Mouse (Mus musculus) lung, embryonic 14.5 days (tissue): Measurements from ENCODE around the gene Gm10282. TPM values are rescaled to one million over a fixed set of nuclear protein-coding genes. Genes with fewer than 3 reads are reported as not detected.

Experiments used
- ATAC-seq: fragments of 200-750 bp; cut with Nextera tagmentation; 2 replicates; pipeline ENCODE4 v1.8.0; 2017; ENCODE audit warnings: mild to moderate bottlenecking, moderate TSS enrichment, moderate library complexity; ENCODE audit not compliant: insufficient read depth
- DNase-seq: peaks from one replicate; pipeline ENCODE4 v3.0.0-alpha.2; 2015
- H3K27ac ChIP-seq: fragments of 300-500 bp; sonication (generic); 2 replicates; pipeline ENCODE4 v1.5.1; 2014; ENCODE audit warnings: low read depth, mild to moderate bottlenecking, moderate library complexity
- H3K27me3 ChIP-seq: fragments of 300-500 bp; sonication (generic); 2 replicates; pipeline ENCODE4 v1.6.1; 2014; ENCODE audit warnings: low read length, control low read depth; ENCODE audit not compliant: insufficient read depth
- H3K36me3 ChIP-seq: fragments of 300-500 bp; sonication (generic); 2 replicates; pipeline ENCODE4 v1.6.1; 2014; ENCODE audit warnings: control low read depth; ENCODE audit not compliant: insufficient read depth
- H3K4me1 ChIP-seq: fragments of 300-500 bp; sonication (generic); 2 replicates; pipeline ENCODE4 v1.6.1; 2014; ENCODE audit warnings: antibody characterized with exemption, control low read depth; ENCODE audit not compliant: insufficient read depth
- H3K4me2 ChIP-seq: fragments of 300-500 bp; sonication (generic); 2 replicates; pipeline ENCODE4 v1.6.1; 2014; ENCODE audit warnings: mild to moderate bottlenecking
- H3K4me3 ChIP-seq: fragments of 300-500 bp; sonication (generic); 2 replicates; pipeline ENCODE4 v1.5.1; 2014; ENCODE audit warnings: low read depth, low read length
- H3K9ac ChIP-seq: fragments of 300-500 bp; sonication (generic); 2 replicates; pipeline ENCODE4 v1.6.1; 2014
- H3K9me3 ChIP-seq: fragments of 300-500 bp; sonication (generic); 2 replicates; pipeline ENCODE4 v1.6.1; 2016; ENCODE audit warnings: low read depth, low read length, control low read depth
- CTCF ChIP-seq: IDR thresholded peaks from 2 replicates; pipeline ENCODE4 v1.5.1; 2016; ENCODE audit warnings: antibody characterized with exemption, low read depth
- WGBS: fragments of 180-500 bp; shearing (Covaris S2); extraction: QIAGEN DNeasy Blood & Tissue Kit; methylation state at CpG from one replicate; pipeline ENCODE4 v1.1.7; 2014; 5-methylcytosine and 5-hydroxymethylcytosine counted together
- polyA plus RNA-seq: library from polyadenylated mRNA; unstranded; fragments of >200 nt; fragmentation: Nextera tagmentation; extraction: Ambion mirVana; gene quantifications from 2 replicates; pipeline ENCODE4 v1.2.1, GENCODE M21; 2014

Gene Gm10282
- polyA plus RNA-seq, 1 experiment from 2014 or later, result 38.2 TPM

GRCm38 (mm10) chr8:72295679-72296078, 9.4 kb downstream of the Gm10282 start:
- Histone ChIP-seq H3K4me2 (peak overlapping the region; percentile 18; the same call in 1 of the 2 replicates), H3K9me3 (no peaks in the 10 kb centered on the region), H3K27me3 (no peaks in the 10 kb centered on the region), H3K4me1 (no peaks in the 10 kb centered on the region), H3K36me3 (no peaks in the 10 kb centered on the region), H3K9ac (no peak overlapping the region), H3K27ac (peak overlapping the region; percentile 84), H3K4me3 (no peak overlapping the region)
- TF ChIP-seq CTCF, result no peak
- 29% methylated on average over 8 of the region's 8 CpGs for WGBS
- ATAC-seq, result peak; percentile 94
- DNase-seq, result peak; percentile 79

- DNase-seq (peak; percentile 17), ATAC-seq (no peak)
- H3K36me3 ChIP-seq, result no peaks in the 10 kb centered on the region
- no peak overlapping the region for H3K4me3 ChIP-seq
- H3K9ac ChIP-seq, result no peak overlapping the region
- H3K9me3 ChIP-seq, result no peaks in the 10 kb centered on the region
- 64% methylated on average over 3 of the region's 3 CpGs for WGBS
- peak overlapping the region; percentile 79 for H3K27ac ChIP-seq
- no peaks in the 10 kb centered on the region for H3K27me3 ChIP-seq
- H3K4me2 ChIP-seq, result no peak overlapping the region
- no peak for TF ChIP-seq CTCF
- no peaks in the 10 kb centered on the region for H3K4me1 ChIP-seq
Measured at GRCm38 (mm10) chr8:72295125-72295524, 9.9 kb downstream of the Gm10282 start.

DNA sequence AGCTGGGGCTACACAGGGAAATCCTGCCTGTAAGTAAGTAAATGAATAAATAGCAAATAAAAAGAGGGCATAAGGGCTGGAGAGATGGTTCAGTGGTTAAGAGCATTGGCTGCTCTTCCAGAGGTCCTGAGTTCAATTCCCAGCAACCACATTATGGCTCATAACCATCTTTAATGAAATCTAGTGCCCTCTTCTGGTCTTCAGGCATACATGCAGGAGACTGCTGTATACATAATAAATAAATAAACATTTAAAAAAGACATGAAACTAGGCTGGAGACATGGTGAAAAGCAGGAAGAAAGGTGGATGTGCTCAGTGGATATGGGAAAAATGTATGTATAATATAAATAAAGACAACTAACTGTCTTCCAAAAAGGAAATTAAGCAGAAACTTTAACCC, 11.8 kb downstream of the Gm10282 start:
- Histone ChIP-seq H3K4me3 (no peak overlapping the region), H3K9me3 (no peaks in the 10 kb centered on the region), H3K4me1 (no peaks in the 10 kb centered on the region), H3K36me3 (no peaks in the 10 kb centered on the region), H3K9ac (no peak overlapping the region), H3K27ac (no peak overlapping the region), H3K27me3 (no peaks in the 10 kb centered on the region), H3K4me2 (no peak overlapping the region)
- DNase-seq (no peak), ATAC-seq (no peak)
- peak; percentile 15; the same call in 1 of the 2 replicates for TF ChIP-seq CTCF

DNA sequence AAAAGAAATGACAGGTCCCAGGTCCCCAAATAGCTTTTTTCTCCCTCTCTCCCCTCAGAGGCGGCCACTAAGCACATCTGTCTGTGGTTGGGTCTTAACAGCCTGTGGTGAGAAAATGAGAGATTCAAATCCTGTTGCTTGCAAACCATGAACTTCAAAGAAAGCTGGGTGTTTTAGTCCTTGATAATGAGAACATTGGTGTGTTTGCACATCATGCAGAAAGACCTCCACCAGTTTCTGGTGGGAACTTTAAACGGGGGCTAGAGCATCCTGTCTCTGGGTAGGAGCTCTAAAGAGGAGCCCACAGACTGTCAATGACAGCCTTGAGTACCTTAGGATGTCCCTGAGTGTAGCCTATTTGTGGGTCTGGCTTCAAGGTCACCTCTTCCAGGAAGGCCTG, 14.0 kb downstream of the Gm10282 start:
- H3K4me1 ChIP-seq, result no peaks in the 10 kb centered on the region
- no peaks in the 10 kb centered on the region for H3K9me3 ChIP-seq
- ATAC-seq, result no peak
- no peak overlapping the region for H3K27ac ChIP-seq
- 72% methylated on average over 2 of the region's 2 CpGs for WGBS
- DNase-seq, result no peak
- TF ChIP-seq CTCF, result no peak
- no peaks in the 10 kb centered on the region for H3K36me3 ChIP-seq
- no peak overlapping the region for H3K9ac ChIP-seq
- no peak overlapping the region for H3K4me2 ChIP-seq
- H3K27me3 ChIP-seq, result no peaks in the 10 kb centered on the region
- H3K4me3 ChIP-seq, result no peak overlapping the region

GRCm38 (mm10) chr8:72289051-72289450, 16.0 kb downstream of the Gm10282 start:
- DNase-seq, result no peak

GRCm38 (mm10) chr8:72285285-72285684, 19.8 kb downstream of the Gm10282 start:
- Histone ChIP-seq H3K9ac (no peak overlapping the region), H3K4me1 (no peaks in the 10 kb centered on the region), H3K9me3 (no peaks in the 10 kb centered on the region), H3K4me3 (no peak overlapping the region), H3K4me2 (no peak overlapping the region), H3K36me3 (no peaks in the 10 kb centered on the region), H3K27ac (no peak overlapping the region), H3K27me3 (no peaks in the 10 kb centered on the region)
- no peak for TF ChIP-seq CTCF
- no peak for DNase-seq
- 61% methylated on average over 4 of the region's 4 CpGs for WGBS
- ATAC-seq, result no peak

More at GRCm38 (mm10) chr8:72289051-72289450, 16.0 kb downstream of the Gm10282 start:
- no peak for TF ChIP-seq CTCF
- H3K4me3 ChIP-seq, result no peak overlapping the region
- no peak overlapping the region for H3K4me2 ChIP-seq
- no peak for ATAC-seq
- H3K36me3 ChIP-seq, result no peaks in the 10 kb centered on the region
- H3K27ac ChIP-seq, result no peak overlapping the region
- no peaks in the 10 kb centered on the region for H3K4me1 ChIP-seq
- no peaks in the 10 kb centered on the region for H3K9me3 ChIP-seq
- no peaks in the 10 kb centered on the region for H3K27me3 ChIP-seq
- no peak overlapping the region for H3K9ac ChIP-seq

DNA sequence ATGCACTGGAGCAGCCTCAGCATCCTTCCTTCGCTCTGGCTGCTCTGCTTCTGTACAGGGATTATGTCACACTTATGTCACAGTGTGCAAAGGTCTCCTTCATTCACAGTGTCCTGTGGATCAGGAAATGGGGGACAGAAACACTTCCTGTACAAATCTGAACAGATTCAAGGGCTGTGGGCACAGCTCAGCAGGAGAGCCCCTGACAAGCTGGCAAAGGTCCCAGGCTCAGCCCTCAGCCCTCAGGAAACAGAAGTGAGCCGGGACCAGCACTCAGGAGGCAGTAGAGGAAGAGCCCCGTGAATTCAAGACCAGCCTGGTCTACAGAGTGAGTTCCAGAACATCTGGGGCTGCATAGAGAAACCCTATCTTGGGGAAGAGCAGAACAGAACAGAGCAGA, 23.4 kb downstream of the Gm10282 start:
- Histone ChIP-seq H3K9ac (no peak overlapping the region), H3K9me3 (no peaks in the 10 kb centered on the region), H3K4me2 (no peak overlapping the region), H3K27ac (no peak overlapping the region), H3K4me3 (no peak overlapping the region), H3K36me3 (no peaks in the 10 kb centered on the region), H3K4me1 (no peaks in the 10 kb centered on the region), H3K27me3 (no peaks in the 10 kb centered on the region)
- no peak for TF ChIP-seq CTCF
- peak; percentile 69 for DNase-seq
- 29% methylated on average over 3 of the region's 3 CpGs for WGBS
- peak; percentile 78 for ATAC-seq

DNA sequence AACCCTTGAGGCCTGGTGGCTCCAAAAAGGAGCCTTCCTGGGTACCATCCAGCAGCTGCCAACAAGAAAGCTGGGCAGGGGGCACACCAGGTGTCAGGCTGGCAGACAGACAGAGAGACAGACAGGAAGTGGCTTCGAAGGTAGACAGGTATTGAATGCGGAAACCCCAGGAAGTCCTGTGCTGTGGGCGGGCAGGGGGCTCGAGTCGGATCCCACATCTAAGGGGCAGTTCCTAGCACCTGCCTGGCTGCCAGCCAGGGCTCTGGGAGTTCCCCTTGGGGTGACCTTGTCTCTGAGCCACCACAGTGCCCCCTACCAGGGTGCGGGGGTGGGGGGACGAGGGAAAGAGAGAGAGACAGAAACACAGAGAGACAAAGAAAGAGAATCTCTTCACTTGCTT, 25.9 kb downstream of the Gm10282 start:
- Histone ChIP-seq H3K4me1 (no peaks in the 10 kb centered on the region), H3K4me3 (no peak overlapping the region), H3K9me3 (no peaks in the 10 kb centered on the region), H3K27me3 (no peaks in the 10 kb centered on the region), H3K36me3 (no peaks in the 10 kb centered on the region), H3K27ac (no peak overlapping the region), H3K4me2 (no peak overlapping the region), H3K9ac (no peak overlapping the region)
- ATAC-seq (no peak), DNase-seq (no peak)
- no peak for TF ChIP-seq CTCF
- 79% methylated on average over 7 of the region's 7 CpGs for WGBS
